Mouse (Mus musculus) megakaryocyte progenitor cell, adult 5-6 weeks (primary cell): ENCODE results near the gene Kif3a. TPM values are rescaled to one million over a fixed set of nuclear protein-coding genes. Genes with fewer than 3 reads are reported as not detected.
A peak's percentile ranks its signal among the peaks of the same experiment; 100 is the strongest.
"Not testable (repeated sequence)": the region's sequence is repeated elsewhere in the genome, so short reads cannot be mapped to it uniquely, and the experiment has no call there.

Source experiments
- ATAC-seq: replicated peaks from 2 replicates; pipeline ENCODE4 v1.8.0; 2016; ENCODE audit warnings: mild to moderate bottlenecking, moderate TSS enrichment, inconsistent platforms; ENCODE audit not compliant: poor library complexity
- total RNA-seq, 2 experiments: library from RNA; stranded (forward) in 1 of 2; stranded (reverse) in 1 of 2; fragments of 157-497, 149-512 nt in 1 of 2; fragments of 200-1000 nt in 1 of 2; gene quantifications; 2 replicates each; pipeline versions ENCODE4 v1.2.3 to v1.2.4; 2015 to 2017

The Kif3a gene
- total RNA-seq, 2 experiments from 2014 or later: 3.9 to 6.2 TPM

DNA sequence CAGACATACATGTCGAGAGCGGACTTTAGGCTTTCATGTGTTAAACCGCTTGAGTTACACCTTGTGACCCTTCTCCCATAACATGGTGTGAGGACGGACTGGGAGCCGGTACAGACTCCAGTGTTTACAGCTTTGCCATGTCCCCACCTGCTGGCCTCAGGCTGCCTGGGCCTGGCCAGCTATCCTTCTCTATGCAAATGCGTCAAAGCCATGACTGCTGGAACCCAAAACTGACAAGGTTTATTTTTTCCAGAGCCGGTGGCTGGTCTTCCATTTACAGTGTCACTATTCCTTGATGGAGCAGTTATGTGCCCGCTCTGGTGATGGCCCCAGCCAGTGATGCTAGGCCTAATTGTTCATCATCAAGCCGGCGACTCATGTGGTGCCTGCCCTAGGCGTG, 26.0 kb upstream of the Kif3a start:
- no peak for ATAC-seq

DNA sequence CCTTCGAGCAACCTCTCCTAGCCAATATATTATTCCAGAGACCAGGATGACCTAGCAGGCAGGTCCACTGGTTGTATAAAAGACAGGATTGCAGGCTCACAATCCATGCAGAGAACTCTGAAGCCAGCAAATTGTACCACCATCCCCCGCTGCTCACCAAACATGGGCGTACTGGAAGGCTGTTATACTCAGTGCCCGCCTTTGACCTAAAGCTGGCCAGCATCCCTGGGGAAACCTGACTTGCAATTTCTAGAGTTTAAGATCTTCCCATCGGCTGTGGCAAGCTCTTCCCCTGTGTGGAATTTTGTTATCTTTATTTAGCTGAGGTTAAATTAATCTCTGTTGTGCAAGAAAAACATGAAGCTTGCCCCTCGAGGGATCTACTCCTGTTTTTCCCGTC, 24.2 kb upstream of the Kif3a start:
- no peak for ATAC-seq

DNA sequence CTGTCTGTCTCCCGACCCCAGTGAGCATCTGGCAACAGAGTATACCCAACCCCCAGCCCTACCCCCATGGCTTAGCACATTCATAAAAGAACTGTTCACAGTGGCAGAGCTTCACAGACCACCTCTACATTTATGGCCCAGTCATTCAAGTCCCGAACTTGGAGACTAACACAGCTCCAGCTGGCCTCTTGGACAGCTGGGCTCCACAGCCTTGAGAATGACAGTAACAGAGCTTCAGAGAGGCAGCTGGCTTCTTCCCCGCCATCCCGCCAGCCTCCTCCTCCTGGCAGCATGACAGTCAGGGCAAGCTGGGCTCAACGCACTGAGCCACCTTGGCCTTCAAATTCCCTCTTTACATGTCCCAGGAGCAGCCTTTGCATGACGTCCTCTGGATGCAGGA, 20.9 kb upstream of the Kif3a start:
- ATAC-seq: peak; percentile 15; the same call in 1 of the 2 replicates

DNA sequence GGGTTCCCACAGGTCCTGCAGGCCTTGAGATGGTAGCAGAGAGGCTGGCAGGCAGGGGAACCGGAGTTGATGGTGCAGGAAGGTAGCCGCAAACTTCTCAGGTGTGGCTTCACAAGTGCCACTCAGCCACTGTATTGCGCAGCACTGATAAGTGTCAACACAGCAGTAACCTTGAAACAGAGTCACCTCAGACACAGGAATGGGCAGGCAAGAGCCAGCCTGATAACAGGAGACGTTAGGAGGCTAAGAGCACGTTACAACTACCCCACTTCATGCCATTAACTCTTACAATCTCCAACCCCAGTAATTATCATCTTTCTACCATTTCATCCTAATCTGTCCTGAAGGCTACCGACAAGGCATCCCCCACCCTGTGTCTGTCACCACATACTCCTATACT, 19.6 kb upstream of the Kif3a start:
- peak; percentile 83 for ATAC-seq

DNA sequence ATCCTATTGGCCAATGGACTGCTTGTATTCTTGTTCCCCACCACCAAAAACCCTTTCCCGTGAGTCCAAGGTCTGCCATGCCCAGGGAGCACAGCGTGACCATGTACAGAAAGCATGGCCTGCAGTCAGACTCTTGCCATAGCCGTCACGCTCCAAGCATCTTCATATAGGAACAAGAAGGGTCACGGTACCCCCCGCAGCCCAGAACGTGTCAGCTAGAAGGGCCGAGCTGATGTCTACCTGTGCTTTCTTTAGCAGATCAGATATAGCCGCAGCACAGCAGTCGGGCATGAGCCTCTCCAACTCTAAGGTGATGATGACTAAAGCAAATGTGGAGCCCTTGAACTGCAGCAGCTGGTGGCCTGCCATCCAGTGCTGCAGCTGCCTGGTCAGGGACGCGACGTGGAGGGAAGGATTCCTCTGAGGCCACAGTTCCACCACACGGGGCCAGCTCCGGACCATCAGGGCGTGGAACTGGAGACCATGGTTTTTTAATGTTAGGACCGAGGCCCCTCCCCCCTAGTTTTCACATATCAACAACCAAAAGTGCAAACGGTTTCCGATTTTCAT, 19.1 kb upstream of the Kif3a start:
- peak; percentile 9; the same call in 1 of the 2 replicates for ATAC-seq

DNA sequence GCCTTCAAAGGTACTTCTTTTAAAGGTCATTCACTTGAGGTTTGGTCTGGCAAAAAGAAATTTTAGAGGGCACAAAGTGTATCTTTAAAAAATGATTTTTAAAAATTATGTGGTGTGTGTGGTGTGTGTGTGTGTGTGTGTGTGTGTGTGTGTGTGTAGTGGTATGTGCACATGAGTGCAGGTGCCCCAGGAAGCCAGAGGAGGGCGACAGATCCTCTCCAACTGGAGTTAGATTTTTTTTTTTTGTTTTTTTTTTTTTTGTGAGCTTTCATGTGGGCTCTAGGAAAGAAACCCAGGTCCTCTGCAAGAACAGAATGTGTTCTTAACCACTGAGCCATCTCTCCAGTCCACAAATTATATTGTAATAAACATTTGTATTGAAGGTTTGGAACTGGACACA, 16.5 kb upstream of the Kif3a start:
- ATAC-seq: no peak

DNA sequence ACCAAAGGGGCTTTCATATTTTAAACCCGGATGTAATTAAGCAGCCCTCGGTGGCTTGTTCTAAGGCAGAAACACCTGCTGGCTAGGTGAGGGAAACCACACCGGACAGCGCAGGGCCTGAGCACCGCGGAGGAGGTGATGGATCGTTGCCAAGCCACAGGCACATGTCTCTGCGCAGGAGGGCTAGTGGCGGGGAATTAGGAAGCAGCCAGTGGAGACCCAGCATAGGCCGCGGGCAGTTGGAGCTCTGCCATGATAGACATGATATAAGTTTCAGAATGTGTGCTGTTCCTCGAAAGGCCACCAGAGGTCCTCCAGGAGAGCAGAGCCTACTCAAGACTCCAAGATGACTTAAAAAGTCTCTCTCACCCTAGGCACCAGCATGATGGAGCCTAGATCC, 15.4 kb upstream of the Kif3a start:
- peak; percentile 71 for ATAC-seq

DNA sequence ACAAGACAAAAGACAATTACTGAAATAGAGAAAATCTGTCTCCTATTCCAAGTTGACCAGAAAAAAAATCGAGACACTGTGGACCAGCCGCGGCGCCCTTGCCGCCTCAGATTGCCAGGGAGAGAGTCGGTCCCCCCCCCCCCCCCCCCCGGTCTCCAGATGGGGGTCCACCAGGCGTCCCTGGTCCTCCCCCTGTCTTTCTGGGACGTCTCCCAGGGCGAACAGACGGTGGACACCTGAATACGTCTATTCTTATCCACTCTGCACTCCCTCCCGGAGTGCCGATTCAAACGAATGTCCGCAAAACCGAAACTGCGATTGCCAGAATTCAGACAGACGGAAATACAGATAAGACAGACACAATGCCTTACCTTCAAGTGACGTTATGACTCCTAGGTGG, 10.7 kb upstream of the Kif3a start:
- not testable (repeated sequence) for ATAC-seq

DNA sequence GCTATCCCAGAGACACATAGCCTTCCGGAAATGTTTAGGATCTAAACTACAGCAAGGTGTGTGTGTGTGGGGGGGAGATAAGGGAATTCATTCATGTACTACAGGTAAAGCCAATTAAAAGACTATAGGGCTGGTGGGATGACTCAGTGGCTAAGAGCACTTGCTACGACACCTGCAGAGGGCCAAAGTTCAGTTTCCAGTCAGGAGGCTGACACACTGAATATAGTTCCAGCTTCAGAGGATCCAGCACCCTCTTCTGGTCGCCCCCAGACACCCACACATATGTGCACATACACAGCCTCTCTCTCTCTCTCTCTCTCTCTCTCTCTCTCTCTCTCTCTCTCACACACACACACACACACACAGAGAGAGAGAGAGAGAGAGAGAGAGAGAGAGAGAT, 9.2 kb upstream of the Kif3a start:
- not testable (repeated sequence) for ATAC-seq

DNA sequence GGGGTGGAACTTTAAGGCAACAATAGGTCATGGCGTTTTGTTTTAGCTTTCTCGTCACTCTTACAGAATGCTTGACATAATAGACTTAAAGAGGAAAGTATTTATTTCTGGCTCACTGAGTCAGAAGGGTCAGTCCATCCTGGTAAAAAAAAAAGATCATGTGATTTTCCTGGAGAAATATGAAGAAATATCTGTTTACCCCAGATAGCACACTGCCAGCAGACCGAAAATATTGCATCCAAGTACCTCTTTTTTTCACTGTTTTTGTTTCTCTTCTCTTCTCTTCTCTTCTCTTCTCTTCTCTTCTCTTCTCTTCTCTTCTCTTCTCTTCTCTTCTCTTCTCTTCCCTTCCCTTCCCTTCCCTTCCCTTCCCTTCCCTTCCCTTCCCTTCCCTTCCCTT, 7.2 kb upstream of the Kif3a start:
- ATAC-seq: not testable (repeated sequence)

DNA sequence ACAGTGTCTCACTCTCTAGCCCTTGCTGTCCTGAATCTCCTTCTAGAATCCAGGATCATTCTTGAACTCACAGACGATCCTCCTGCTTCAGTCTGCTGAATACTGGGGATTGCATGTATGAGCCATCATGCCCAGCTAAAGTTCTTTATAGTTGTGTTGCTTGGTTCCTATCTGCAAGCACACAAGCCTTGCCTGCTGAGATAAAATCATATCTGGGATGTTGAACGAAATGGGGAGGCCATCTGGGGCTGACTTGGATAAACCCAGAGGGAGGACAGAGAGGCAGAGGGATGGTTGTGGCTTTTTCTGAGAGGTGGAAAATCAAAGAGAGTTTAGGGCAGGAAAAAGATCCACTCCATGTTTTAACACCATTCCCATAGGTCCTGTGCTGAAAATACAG, 5.2 kb upstream of the Kif3a start:
- peak; percentile 23; the same call in 1 of the 2 replicates for ATAC-seq

DNA sequence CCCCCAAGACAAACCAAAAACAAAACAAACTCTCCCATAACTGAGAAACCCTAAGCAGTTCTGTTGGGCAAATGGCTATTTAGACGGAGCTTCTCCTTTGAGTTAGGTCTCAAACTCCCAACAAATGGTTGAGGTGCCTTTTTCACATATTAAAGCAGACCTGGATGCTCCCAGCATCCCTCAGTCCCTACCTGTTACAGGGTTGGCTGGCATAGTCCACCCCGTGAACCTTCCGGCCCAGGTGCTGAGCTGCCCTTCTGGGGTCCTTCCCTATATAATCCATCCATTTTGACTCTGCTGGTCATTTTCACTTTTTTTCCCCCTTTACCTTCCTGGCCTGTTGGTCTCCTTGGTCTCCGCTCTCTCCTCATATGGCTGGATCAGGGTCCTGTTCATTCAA, 533 bp upstream of the Kif3a start:
- ATAC-seq: no peak

DNA sequence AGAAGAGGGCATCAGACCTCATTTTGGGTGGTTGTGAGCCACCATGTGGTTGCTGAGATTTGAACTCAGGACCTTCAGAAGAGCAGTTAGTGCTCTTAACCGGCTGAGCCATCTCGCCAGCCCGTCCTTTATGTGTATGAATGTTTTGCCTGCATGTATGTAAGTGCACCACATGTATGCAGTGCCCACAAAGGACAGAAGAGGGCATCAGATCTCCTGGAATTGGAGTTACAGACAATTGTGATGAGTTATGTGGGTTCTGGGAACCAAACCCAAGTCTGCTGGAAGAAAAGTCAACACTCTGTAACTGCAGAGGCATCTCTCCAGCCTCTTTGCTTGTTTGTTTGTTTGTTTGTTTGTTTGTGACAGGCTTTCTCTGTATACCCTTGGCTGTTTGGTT, 13.4 kb downstream of the Kif3a start:
- ATAC-seq: no peak

DNA sequence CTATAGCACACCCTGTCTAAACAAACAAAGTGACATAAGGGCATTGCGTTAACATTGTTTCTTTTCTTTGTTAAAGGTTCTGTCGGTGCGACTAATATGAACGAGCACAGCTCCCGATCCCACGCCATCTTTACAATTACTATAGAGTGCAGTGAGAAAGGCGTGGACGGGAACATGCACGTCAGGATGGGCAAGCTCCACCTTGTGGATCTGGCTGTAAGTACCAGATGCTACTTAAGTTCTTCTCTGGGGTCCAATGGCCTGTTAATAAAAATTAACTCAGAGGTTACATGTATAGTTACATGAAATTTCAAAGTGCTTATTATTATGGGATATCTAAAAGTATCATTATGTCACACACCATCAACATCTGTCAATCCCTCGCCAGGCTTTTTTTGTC, 16.0 kb downstream of the Kif3a start:
- ATAC-seq: no peak

DNA sequence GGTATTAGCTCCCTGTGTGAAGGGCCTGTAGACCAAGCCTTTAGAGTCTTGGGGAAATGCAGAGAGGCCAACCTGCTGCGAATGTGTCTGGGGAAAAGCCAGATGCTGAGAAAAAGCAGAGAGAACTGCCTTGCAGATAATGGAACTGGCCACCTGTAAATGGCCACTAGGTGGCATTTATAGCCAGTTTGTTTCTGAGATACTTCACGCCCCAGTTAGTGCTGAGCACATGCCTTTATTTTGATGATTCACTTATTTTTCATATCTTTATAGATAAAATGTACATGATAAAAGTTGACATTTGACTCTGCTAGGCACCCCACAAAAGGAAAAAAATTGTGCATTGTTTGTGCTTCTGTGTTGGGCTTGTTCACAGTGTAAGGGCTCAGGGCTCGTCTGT, 17.7 kb downstream of the Kif3a start:
- peak; percentile 81 for ATAC-seq

DNA sequence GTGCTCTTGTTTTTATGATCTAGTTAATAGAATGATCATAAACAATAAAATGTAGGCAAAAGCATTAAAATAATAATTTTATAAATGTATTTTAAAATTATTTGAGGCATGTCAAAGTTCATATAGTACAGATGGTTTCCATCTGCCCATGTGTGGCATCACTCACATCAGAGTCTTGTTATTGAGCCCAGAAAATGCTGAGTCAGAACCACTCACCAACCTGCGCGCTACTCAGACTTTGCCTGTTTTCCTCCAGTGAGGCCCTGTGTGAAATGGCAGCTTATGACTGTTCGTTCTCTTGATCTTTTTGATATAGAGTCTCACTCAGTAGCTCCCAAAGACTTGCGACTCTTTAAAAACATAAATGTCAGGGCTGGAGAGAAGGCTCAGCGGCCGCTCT, 18.3 kb downstream of the Kif3a start:
- no peak for ATAC-seq

DNA sequence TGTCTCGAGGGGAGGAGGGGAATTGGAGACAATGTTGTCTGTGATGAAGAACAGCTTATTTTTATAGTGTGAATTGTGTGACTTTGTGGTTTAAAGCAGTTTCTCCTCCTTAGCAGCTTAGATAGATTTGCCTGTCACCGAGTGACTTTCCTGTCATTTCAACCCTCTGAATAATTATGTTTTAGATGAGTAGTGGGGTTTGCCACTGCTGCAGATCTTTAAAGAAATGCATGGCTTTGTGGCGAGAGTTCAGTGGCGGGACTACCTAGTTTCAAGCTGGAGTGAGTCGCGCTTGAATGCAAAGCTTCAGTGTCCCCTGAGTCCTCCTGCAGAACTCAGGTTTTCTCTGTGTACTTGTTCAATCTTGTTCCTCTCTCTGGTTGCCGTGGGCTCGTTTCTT, 21.1 kb downstream of the Kif3a start:
- no peak for ATAC-seq

DNA sequence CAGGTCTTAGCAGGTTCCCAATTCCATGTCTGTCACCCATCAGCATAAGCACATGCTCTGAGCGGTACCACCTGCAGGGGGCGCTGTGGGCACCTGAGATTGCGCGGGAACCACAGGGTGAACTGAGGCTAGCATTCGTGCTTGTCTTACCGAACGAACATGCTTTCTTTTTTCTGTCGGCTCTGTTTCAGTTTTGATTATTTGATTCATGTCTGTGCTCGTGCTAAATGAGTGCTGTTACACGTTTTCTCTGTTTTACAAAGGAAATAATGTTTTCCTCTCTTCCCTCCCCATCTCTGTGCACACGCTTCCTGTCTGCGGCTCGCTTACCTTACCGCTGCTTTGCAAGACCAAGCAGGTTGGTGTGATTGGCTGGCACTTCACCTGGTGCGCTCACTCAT, 23.2 kb downstream of the Kif3a start:
- peak; percentile 96 for ATAC-seq

DNA sequence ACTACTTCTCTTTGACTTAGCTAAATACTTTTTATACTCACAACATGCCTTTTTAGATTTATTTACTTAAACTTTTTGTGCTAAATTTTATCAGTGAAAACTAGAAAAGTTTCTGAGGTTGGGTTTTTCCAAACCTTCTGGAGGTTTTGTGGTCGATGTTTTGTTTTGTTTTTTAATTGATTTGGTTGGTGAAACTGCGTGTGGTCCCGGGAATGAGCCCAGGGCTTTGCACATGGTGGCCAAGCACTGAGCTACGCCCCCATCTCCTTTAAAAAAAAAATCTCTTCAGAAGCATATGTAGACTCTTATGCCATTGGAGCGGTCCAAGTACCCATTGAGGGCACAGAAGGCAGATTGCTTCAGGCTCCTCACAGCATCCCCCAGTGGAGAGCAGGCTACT, 23.9 kb downstream of the Kif3a start:
- ATAC-seq: no peak

DNA sequence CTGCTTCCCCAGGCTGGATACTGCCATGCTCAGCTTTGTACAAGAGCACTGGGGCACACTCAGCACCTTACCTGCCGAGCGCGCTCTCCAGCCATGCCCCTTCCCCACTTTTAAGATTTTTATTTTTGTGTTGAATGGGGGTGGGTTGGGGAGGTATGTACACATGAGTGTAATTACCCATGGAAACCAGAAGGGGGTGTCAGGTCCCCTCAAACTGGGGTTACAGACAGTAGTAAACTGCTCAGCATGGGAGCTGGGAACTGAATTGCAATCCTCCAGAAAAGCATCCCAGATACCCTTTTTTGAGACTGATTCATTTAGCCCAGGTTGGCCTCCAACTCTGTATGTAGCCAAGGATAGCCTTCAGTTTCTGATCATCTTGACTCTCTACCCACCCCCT, 37.8 kb downstream of the Kif3a start:
- no peak for ATAC-seq

DNA sequence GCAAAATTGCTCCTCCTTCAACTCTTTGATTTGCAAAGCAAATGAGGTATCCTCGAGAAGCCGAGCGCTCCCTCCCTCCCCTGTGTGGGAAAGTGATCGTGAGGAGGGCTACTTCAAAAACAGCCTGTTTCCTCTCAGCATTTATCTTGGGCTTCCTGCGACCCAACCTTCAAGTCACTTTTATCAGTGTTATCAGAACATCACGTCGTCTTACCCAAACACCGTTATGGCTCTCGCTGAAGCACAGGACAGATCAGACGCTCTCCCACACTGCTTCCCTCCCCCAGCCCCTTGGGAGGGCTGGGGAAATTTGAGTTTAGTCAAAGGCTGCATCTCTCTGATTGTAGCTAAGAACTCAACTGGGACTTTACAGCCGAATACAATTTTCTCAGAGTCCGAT, 38.4 kb downstream of the Kif3a start:
- ATAC-seq: peak; percentile 49

DNA sequence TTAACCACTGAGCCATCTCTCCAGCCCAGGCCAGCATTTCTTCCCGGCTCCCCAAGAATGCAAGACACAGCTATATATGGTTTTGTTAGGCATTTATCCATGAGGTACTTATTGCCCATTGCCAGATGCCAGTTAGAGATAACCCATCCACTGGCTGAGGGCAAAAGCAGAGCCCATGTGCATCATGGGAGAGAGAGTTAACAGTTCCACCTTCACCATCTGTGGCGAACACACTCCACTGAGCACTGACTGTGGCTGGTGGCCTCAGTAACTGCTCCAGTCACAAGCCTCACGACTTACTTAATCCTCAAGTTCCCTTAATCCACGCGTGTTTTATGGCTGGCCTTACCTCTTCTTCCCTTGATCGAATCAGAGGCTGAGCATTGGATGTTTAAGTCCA, 42.1 kb downstream of the Kif3a start:
- ATAC-seq: peak; percentile 80

DNA sequence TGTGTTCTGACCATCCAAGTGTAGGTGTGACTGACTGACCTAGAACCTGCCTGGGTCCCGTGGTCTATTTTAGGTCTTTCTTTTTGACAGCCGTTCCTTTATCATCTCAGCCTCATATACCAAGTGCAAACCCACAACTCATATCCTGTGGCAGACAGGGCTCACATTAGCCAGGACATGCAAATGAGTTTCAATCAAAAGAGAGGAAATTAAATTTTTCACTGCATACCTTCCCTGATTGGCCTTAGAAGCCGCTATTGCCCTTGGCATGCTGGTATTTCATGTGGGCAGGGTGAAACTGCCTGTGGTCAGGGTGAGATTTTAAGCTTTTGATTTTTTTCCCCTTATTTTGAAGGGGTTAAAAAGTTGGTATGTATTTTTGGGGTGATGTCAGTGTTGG, 42.5 kb downstream of the Kif3a start:
- ATAC-seq: peak; percentile 20; the same call in 1 of the 2 replicates

DNA sequence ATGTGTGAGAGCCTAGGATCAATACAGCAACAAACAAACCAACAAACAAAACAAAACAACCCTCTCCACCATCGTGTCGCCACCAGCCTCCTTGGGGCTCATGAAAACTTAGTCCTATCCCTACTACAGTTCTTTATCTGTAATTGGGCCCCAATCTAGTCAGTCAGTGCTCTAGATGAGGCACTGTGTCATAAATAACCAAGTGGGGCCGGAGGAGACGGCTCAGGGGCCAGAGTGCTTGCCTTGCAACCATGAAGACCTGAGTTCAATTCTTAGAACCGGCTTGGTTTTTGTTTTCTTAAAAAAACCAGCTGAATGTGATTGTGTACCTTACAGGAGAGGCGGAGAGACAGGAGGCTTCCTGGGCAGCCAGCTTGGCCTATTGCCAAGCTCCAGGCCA, 48.0 kb downstream of the Kif3a start:
- ATAC-seq: no peak
